Mouse (Mus musculus) spleen, adult 2 months (tissue): ENCODE measurements around the gene Parp14.

ENCODE experiments used
- CTCF ChIP-seq: fragments of 200-500 bp; IDR thresholded peaks from 2 replicates; pipeline ENCODE4 v1.5.1; 2011; ENCODE audit warnings: mild to moderate bottlenecking, inconsistent platforms; ENCODE audit not compliant: insufficient read depth, insufficient read length, insufficient replicate concordance; ENCODE audit errors: extremely low read depth
- POLR2A ChIP-seq: fragments of 200-500 bp; IDR thresholded peaks from 2 replicates; pipeline ENCODE4 v1.6.1; 2011; ENCODE audit warnings: low read depth, low read length, inconsistent platforms

DNA sequence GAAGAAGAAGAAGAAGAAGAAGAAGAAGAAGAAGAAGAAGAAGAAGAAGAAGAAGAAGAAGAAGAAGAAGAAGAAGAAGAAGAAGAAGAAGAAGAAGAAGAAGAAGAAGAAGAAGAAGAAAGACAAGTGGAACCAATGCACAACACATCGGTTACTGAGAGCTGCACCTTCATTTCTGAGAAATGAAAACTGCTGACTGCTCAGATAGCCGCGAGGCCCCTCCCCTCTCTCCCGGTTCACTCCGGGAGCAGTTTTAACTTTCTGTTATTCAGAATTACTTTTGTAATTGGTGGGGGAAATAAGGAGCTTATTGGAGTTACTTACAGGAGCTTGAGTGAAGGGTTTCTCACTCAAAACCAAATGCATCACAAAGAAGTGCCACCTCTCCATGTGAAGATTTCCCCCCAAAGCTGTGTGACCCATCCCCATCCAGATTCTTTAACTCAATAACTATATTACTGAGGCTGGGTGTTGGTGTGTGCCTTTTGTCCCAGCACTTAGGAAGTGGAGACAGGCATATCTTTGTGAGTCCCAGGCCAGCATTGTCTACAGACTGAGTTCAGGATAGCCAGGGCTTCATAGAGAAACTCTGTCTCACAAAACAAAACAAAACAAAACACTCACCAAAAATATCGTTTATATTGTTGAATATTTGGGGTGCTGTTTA, 34.6 kb upstream of the Parp14 start:
- no peak for TF ChIP-seq CTCF
- TF ChIP-seq POLR2A = no peak
